Mouse (Mus musculus) lung, adult 18-20 months (tissue): ENCODE data around the gene Cbr3.
"Not testable (repeated sequence)": the region's sequence is repeated elsewhere in the genome, so short reads cannot be mapped to it uniquely, and the experiment has no call there.

Experiments
- DNase-seq, 2 experiments: peaks; one replicate each; pipeline ENCODE4 v3.0.0; 2022; ENCODE audit warnings: mixed read lengths in 2 of 2

The Cbr3 gene

DNA sequence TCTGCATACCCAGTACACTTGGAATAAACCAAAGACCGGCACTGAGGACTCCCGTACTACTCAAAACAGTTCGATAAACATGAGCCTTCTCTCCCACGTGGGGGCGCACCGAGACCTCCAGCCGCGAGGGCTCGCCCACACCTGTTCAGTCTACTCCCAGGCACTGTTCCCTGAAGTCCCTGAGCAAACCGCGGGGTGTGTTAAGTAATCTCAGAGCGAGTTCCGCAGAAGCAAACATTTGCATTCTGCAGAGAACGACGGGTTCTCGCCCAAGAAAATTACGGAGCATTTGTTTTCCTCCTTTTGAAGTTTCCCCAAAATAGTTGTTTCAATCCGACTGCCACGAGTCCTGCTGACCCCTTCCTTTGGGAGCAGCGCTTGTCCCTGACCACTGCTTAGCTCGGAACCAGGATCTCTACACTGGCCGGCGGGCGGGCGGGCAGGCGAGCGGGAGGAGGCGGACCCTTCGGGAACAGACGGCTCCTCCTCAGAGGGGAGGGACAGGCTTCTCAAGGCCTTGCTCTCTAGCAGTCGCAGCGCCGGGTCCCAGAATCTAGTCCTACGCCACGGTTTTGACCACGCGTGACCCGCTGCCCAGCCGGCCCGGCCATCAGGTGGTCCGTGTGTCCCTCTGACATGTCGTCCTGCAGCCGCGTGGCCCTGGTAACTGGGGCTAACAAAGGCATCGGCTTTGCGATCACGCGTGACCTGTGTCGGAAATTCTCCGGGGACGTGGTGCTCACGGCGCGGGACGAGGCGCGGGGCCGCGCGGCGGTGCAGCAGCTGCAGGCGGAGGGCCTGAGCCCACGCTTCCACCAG lies at the start of gene Cbr3:
TSS of gene Cbr3 (plus strand) at position 527 of the 819 bp plus-strand sequence.
- peak; percentile 83 to 88 for DNase-seq

DNA sequence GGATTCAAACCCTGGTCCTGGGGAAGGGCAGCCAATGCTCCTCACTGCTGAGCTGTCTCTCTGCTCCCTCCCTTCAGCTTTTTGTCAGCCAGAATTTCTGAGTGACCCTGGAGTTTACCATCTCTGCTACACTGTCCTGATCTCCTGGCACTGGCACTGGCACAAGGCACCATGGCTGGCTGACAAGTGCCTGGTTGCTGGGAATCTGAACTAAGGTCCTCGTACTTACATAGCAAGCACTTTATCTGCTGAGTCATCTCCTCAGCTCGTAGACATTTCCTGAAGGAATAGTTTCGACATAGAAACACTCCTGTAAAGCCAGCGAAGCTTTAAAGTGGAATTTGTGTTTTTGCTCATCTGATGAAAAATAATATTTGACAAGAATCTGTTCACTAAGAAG lies 39.0 kb upstream of the Cbr3 start:
- DNase-seq: peak; percentile 21 to 27

DNA sequence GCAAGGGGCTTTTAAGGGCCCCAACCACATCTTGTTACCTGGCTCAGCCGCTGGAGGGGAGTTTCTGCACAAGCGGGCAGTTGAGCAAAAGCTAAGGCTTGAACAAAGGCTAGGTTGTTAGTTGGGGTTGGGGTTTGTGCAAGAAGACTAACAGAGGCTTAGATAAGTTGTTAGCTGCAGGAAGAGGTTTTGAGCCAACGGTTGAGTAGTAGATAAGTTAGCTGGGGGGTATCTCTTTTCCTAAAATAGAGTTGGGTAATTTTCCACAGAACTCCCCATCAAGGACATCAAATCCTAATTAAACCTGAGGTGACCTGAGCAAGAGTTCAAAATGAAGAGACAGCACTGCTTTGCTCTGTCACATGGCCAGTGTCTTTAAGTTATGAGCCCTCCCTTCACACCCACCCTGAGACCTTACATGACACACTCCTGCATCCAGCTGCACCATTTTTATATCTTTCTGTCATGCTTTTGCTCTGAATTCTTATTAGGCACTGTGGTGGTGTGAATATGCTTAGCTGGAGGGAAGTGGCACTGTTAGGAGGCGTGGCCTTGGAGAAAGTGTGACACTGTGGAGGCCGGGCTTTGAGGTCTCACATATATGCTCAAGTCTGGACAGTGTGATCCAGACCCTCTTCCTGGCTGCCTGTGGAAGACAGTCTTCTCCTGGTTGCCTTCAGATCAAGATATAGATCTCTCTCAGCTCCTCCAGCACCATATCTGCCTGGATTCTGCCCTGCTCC lies 34.4 kb upstream of the Cbr3 start:
- DNase-seq: no peak

DNA sequence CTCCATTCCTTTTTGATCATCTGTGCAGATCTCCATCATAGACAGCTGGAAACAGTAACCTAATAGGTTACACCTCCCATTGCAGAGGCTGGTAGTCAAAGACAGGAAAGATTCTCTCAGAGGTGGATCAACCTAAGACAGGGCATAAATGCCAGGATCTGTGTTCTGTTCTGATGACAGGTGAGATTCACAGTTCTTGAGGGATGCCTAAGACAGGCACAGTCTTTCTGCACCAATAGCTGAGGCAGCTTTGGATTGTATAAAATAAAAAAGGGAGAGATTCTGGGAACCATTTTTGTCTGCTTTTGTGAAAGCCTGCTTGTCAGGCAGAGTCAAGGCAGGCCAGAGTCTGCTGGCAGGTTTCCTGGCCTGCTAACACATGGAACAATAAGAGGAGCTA lies 15.0 kb upstream of the Cbr3 start:
- no peak for DNase-seq

DNA sequence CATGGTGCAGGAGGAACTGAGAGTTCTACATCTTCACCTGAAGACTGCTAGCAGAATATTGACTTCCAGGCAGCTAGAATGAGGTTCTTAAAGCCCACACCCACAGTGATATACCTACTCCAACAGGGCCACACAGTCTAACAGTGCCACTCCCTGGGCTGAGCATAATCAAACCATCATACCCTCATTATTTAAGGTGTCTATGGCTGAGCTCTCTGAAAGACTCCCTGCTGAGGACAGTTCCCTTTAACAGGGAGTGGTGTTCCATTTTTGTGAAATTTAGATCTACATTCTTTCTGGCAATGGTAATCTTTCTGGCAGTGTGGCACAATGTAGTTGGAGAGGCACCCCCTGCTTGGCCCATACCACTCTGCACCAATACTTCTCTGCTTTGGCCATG lies 13.5 kb upstream of the Cbr3 start:
- no peak for DNase-seq

DNA sequence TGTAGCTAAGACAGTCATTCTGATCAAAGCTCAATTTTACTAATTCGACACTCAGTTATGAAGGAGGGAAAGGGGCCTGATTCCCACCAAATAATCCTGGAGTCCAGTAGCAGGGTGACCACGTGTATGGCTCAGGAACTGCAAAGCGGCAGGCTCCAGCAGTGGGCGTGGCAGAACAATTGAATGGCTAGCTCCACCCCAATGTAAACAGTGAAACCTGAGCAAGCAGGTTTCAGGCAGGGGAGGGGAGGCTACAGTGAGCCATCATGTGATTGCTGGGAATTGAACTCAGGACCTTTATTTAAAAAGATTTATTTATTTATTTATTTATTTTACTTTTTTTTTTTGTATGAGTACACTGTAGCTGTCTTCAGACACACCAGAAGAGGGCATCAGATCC lies 12.5 kb upstream of the Cbr3 start:
- peak; percentile 34 to 47 for DNase-seq

DNA sequence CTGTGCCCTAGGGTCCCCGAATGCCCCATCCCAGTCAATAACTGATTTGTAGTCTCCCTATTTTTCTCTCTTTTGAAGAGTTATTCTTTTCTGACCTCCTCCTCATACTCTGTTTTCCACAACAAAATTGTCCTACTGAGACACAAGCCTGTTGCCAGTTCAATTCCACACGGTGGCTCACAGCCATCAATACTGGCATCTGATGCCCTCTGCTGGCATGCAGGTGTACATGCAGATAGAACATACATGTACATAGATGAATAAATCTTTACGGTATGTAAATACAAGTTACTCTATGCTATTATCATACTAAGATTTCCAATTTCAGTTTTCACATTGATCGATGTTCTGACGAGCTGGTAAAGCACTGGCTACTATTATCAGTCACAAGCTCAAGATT lies 12.0 kb upstream of the Cbr3 start:
- DNase-seq: no peak

DNA sequence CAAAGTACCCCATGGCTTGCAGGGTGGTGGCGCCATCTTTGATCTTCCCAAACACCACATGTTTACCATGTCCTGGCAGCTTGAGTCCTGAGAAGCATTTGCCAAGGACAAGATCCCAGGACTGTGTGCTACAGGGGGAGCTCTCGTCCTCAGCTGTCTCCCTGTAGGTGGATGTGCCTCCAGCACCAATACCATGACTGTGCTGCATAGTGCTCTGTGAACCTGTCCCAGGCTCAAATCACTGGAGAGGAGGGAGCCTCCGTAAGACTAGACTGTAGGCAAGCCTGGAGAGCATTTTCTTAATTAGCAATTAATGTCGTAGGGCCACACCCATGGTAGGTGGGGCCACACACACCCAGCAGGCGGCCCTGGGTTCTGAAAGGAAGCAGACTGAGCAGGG lies 6.6 kb upstream of the Cbr3 start:
- no peak for DNase-seq

DNA sequence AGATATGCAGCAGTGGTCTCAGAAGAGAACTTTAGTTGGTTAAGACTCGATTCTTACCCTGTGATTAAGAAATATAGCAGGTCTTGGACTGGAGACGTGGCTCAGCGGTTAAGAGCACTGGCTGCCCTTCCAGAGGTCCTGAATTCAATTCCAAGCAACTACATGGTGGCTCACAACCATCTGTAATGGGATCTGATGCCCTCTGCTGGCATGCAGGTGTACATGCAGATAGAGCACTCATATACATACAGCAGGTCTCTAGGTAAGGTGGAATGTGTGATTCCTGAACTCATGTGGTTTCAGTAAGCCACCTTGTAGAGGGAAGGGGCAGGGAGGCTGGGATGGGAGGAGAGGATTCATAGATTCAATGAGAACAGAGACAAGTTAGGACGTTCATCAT lies 4.8 kb upstream of the Cbr3 start:
- DNase-seq: no peak

DNA sequence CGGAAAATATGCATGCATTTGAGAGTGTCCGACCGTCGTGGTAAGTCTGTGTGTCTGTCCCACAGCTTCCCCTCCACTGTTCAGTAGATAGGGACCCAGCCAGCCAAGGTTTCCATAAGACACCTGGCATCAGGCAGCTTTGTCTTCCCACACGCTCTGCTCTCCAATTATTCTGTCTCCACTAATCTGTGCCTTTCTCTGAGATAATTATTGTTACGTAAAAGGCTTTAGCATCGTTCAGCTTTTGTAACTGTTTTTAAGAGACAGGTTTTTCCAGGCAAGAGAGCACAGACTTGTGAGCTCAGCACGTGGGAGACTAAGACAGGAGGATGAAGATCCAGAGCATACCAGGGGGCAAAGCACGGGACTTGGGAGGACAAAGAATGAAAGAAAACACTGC lies 3.9 kb upstream of the Cbr3 start:
- DNase-seq: no peak

DNA sequence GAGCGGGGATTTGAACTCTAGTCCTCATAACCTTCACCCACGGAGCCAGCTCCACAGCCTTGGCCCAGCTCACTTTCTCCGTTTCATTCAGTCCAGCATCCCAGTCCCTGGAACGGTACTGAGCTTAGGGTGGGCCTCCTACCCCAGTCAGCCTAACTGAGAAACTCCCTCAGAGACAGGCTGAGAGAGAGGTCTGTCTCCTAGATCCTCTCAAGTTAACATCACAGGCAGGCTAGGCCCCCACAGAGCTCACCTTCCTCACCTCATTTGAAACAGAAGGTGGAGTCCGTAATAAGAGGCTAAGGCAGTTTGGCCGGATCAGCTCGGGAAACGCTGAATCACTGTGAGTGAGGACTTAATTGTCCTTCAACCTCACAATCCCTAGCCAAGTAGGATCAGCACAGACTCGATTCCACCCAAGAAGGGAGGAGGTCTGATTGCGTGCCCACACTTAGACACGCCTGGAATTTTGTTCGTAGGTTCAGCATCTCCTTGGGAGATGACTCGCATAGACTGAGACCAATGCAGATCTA lies 793 bp upstream of the Cbr3 start:
- no peak for DNase-seq

DNA sequence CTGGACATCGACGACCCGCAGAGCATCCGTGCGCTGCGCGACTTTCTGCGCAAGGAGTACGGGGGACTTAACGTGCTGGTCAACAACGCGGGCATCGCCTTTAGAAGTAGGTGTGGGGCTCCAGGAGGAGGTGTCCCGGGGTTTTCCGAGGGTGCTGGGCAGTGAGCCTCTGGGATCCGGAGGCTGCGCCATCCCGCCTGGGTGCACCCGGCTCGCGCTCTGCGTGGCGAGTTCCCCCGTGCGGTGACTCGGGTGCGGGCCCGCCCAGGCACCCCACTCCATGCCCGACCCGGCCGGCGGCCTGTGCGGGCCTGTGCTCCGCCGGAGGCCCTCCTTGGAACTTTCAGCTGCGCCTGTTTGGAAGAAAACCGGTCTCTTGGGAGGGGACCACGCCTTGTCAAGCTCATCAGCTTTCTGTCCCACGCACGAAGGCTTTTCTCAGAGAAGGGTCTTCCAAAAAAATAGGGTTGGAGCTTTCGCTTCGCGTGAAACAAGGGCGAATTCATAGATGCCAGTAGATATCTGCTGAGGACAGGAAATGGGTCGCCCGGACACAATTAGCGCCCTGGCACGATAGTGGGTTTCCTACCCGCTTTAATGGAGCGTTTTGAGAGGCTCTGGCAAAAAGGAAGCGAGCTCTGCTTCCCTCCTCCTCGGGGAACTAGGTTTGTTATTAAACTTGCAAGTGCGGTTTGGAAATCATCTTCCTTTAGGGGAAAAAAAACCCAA lies 657 bp downstream of the Cbr3 start:
- peak; percentile 24 to 25 for DNase-seq

DNA sequence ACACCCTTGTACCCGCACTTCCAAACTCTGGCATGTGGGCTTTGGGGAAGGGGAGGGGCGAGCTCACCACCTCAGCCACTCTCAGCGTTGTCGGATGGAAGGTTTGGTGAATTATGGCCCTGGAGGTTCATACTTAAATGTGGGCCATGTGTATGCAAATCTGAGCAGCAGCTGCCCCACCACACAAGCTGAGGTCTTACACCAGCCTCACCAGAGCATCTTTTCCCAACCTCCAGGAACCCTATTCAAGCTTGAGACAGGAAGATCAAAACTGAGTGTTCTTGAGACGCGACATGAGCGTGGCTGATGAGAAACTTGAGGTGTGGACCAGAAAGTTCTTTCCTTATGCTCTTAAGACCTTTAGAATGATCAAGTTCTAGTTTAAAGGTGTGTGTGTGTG lies 1.4 kb downstream of the Cbr3 start:
- DNase-seq: no peak

DNA sequence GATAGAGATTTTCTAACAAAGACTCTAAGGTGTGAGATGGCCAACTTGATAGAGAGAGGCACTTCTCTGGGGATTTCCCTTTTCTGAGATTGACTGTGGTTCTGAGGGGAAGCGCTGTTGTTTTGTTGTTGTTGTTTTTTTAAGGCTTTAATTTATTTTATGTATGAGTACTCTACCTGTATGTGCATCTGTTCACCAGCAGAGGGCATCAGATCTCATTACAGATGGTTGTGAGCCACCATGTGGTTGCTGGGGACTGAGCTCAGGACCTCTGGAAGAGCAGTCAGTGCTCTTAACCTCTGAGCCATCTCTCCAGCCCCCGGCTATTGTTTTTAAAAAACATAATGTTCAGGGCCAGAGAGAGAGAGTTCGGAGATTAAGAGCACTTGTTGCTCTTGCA lies 2.8 kb downstream of the Cbr3 start:
- DNase-seq: not testable (repeated sequence)

DNA sequence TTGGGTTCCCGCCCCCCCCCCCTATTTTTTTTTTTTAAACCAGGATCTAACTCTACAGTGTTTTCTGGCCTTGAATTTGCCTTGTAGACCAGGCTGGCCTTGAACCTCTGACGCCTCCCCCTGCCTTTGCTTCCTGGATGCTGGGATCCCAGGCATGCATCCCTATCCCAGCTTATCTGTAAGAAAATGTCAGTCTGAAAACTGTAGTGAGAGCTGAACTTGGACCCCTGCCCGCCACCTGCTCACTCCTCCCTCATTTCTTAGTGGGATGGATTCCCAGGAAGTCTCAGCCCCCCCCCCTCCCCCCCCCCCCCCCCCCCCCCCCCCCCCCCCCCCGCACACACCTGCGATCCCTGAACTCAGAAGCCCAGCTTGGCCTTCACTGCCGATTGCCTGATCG lies 3.4 kb downstream of the Cbr3 start:
- DNase-seq: no peak

DNA sequence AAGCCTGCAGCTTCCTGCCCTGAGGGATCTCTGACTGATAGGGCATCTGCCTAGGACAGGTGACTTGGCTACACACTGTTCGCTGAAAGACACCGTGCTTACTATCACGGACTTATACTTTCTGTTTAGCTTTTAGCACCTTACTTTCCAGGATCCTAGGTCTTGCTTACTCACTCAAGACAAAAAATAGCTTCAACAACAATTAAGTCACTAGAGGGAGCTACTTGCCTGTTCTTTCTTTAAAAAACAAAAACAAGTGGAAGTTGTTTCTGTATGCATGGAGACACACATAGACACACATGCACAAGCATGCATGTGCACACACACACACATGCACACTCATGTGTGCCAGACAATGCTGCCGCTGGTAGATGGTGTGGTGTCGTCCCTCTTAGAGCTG lies 3.9 kb downstream of the Cbr3 start:
- DNase-seq: no peak

DNA sequence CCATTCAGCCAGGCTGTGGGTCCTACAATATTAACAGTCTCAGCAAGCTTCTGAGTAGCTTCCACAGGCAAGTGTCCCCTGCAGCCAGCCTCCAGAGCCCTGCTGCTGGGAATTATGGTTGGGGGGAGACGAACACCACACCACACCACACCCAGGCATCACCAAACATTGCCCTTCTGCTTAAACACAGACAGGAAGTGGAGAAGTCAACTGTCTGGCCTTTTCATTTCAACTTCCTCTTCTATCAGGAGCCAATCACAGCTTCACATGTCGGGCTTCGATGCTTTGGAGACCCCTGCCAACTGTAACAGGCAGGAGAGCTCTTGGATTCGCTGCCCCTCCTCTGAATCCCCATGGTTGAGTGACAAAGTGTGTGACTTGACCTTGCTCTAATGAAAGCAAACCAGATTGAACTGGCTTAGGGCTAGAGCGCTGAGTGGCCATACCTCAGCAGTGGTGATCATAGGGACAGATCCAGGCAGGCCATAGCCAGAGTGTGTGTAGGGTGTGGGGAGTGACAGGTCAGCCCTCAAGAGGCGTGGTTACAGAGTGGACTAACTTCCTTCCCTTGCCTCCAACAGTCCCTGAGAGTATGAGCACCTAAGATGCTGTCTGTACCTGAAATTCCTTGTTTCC lies 8.3 kb downstream of the Cbr3 start:
- DNase-seq: no peak

DNA sequence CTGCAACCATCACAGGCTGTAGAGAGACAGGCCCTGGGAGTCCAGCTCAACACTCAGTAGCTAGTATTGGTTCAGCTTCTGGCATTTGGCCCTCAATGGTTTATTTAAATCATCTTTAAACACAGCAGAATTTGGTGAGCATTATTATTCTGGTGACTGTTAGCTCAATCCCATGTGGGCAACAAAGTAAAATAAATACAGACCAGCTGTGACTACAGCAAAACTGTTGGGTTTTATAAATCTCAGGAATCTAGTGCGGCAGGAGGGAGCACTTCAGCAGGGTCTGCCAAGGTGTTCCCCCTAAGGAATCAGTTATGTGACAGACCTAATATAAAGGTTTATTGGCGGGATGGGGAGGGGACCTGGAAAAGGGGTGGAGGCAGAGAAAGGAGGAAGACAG lies 9.7 kb downstream of the Cbr3 start:
- no peak for DNase-seq

DNA sequence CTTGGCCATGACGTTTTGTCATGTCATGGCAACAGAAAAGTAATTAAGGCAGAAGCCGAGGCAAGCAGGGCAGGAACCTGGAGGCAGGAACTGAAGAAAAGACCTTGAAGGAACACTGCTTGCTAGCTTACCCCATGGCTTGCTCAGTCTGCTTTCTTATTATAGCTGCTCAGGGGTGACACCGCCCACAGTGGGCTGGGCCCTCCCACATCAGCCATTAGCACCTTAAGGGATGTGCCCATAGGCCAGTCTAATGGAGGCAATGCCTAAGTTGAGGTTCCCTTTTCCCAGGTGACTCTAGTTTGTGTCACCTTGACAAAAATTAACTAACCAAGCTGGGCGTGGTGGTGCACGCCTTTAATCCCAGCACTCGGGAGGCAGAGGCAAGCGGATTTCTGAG lies 24.1 kb downstream of the Cbr3 start:
- no peak for DNase-seq

DNA sequence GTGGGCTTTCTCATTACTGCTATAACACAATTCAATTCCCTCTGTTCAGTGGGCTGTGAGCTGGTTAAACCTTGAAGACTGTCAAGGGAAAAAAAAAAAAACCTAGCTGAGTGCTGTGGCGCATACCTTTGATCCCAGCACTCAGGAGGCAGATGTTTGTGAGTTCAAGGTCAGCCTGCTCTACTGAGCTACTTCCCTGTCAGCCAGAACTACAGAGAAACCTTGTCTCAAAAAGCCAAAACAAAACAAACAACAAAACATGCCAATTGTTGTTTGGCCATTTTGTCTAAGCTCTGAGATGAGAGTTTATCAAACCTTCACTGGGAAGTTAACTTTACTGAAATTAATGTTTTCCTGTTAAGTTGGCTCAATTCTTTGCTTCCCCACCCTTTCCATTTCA lies 26.2 kb downstream of the Cbr3 start:
- DNase-seq: no peak

DNA sequence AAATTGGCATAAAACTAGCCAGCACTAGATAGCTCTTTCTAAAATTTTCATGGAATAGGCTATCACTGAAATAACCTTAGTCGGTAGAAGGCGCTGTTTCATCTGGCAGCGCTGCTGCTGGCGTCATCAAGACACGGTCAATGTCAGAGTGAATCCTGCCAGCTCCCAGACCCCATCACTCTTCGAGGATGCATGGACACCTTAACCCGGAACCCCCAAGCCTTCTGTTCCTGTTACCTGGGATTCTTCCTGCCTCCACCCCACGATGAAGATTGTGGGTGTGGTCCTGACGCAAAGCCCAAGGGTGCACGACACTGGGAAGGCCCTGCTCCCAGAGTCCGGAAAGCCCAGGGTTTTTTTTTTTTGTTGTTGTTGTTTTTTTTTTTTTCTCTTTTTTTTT lies 27.9 kb downstream of the Cbr3 start:
- peak; percentile 77 to 82 for DNase-seq

DNA sequence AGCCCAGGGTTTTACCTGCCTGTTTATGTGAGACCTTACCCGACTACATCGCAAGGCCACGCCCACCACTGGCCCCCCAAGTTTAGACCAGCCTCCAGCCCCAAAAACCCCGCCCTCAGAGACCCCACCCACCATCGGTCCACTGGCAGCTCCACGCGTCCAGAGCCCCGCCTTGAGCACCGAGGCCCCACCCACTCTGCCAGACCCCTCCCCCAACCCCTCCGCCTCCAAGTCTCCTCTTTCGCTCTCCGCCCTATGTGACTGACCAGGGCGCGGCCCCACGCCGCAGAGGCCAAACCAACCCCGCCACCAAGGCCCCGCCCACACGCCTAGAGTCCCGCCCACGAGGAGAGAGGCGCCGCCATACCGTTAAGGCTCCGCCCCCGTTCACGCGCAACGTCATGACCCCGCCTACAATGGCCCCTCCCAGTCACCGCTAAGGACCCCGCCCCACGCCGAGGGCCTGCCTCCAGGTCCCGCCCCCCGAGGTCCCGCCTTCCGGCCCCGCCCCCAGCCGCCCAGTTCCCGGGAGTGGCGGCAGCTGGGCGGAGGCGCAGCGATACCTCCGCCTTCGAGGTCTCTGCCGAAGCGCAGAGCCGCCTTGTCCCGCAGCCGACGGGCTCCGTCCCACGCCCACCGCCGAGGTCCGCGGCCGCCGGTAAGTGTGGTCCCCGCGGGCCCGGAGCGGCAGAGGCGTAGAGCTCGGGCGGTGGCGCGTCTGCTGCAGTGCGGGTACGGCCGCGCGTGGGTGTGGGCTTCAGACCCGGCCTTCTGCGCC lies 28.6 kb downstream of the Cbr3 start, which contains the start of gene Dop1b:
TSS of gene Dop1b (plus strand) at position 494 of the 778 bp plus-strand sequence.
- peak; percentile 98 to 99 for DNase-seq
